Mouse (Mus musculus): ENCODE measurements around the gene Rsph4a.
"Not testable (repeated sequence)": the region's sequence is repeated elsewhere in the genome, so short reads cannot be mapped to it uniquely, and the experiment has no call there.

Gene Rsph4a

GRCm38 (mm10) chr10:33904530-33905481, at the start of gene Rsph4a:
Gene Rsph4a (plus strand): TSS chr10:33905111.
- DNase-seq (ENCODE audit: low spot score in 2 of 2): no peak

GRCm38 (mm10) chr10:33857421-33857820, 47.5 kb upstream of the Rsph4a start, which contains the start of gene Sult3a1:
Gene Sult3a1 (plus strand): TSS chr10:33857721.
- DNase-seq (ENCODE audit: low spot score in 2 of 2): no peak

GRCm38 (mm10) chr10:33865994-33866393, 38.9 kb upstream of the Rsph4a start:
- DNase-seq (ENCODE audit: low spot score in 2 of 2): no peak

GRCm38 (mm10) chr10:33870441-33870840, 34.5 kb upstream of the Rsph4a start:
- DNase-seq (ENCODE audit: low spot score in 2 of 2): no peak

- no peak for DNase-seq (ENCODE audit: low spot score in 2 of 2)
Measured at GRCm38 (mm10) chr10:33872672-33873398, 32.1 kb upstream of the Rsph4a start.

GRCm38 (mm10) chr10:33882411-33882810, 22.5 kb upstream of the Rsph4a start:
- DNase-seq (ENCODE audit: low spot score in 2 of 2): not testable (repeated sequence)

- not testable (repeated sequence) for DNase-seq (ENCODE audit: low spot score in 2 of 2)
Measured at GRCm38 (mm10) chr10:33901520-33901919, 3.4 kb upstream of the Rsph4a start.

- DNase-seq (ENCODE audit: low spot score in 2 of 2): no peak
Measured at GRCm38 (mm10) chr10:33905489-33905888, 578 bp downstream of the Rsph4a start.

GRCm38 (mm10) chr10:33940702-33941101, 35.8 kb downstream of the Rsph4a start:
- no peak for DNase-seq (ENCODE audit: low spot score in 2 of 2)

- no peak for DNase-seq (ENCODE audit: low spot score in 2 of 2)
Measured at GRCm38 (mm10) chr10:33945390-33945789, 40.5 kb downstream of the Rsph4a start.

GRCm38 (mm10) chr10:33946336-33946735, 41.4 kb downstream of the Rsph4a start:
- no peak for DNase-seq (ENCODE audit: low spot score in 2 of 2)

- DNase-seq (ENCODE audit: low spot score in 2 of 2): peak; percentile 76 to 79
Measured at GRCm38 (mm10) chr10:33950803-33951583, 46.1 kb downstream of the Rsph4a start, which contains the start of gene Zup1. Gene Zup1 (minus strand): TSS chr10:33951269.

- no peak for DNase-seq (ENCODE audit: low spot score in 2 of 2)
Measured at GRCm38 (mm10) chr10:33952509-33952908, 47.6 kb downstream of the Rsph4a start.

All from thymus, postnatal 10 days (tissue).